Mouse (Mus musculus): ENCODE results near the gene 4833420G17Rik. TPM values are rescaled to one million over a fixed set of nuclear protein-coding genes. Genes with fewer than 3 reads are reported as not detected.
"Not testable (repeated sequence)": the region's sequence is repeated elsewhere in the genome, so short reads cannot be mapped to it uniquely, and the experiment has no call there.

Gene 4833420G17Rik
- polyA plus RNA-seq, 1 experiment from 2014 or later, result 49.5 TPM

DNA sequence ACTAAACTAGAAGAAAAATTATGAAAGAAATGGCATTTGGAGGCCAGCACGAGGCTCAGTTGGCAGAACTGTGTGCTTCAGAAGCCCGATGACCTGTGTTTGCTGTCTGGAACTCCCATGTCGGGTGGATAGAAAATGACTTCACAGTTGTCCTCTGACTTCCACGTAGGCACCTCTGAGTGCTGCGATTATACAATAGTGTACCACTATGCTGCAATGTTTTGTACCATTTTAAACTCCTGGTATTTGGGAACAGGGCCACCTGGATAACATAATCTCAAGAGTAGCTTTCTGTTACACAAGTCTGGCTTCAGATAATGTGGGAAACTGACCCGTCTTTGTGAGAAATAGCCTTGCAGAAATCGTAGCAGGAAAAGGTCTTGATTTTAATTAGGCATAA is 6.2 kb upstream of the 4833420G17Rik start:
- Histone ChIP-seq H3K4me1 (ENCODE audit: control insufficient read depth, insufficient read depth, low read length) (no peaks in the 10 kb centered on the region), H3K4me2 (ENCODE audit: low read depth, low read length) (no peak overlapping the region), H3K27me3 (ENCODE audit: control insufficient read depth, insufficient read depth, low read length) (no peaks in the 10 kb centered on the region), H3K4me3 (replicated peaks; ENCODE audit: low read length) (no peak overlapping the region), H3K27ac (ENCODE audit: low read length) (no peak overlapping the region), H3K9ac (ENCODE audit: low read length) (no peak overlapping the region), H3K9me3 (replicated peaks; ENCODE audit: control insufficient read depth, low read length) (no peaks in the 10 kb centered on the region), H3K36me3 (ENCODE audit: control insufficient read depth, insufficient read depth, low read length) (peaks cover 12% of the 10 kb centered on the region)
- WGBS, result 85% methylated on average over 7 of the region's 7 CpGs
- no peak for ATAC-seq (ENCODE audit: insufficient read depth, low FRiP score)

DNA sequence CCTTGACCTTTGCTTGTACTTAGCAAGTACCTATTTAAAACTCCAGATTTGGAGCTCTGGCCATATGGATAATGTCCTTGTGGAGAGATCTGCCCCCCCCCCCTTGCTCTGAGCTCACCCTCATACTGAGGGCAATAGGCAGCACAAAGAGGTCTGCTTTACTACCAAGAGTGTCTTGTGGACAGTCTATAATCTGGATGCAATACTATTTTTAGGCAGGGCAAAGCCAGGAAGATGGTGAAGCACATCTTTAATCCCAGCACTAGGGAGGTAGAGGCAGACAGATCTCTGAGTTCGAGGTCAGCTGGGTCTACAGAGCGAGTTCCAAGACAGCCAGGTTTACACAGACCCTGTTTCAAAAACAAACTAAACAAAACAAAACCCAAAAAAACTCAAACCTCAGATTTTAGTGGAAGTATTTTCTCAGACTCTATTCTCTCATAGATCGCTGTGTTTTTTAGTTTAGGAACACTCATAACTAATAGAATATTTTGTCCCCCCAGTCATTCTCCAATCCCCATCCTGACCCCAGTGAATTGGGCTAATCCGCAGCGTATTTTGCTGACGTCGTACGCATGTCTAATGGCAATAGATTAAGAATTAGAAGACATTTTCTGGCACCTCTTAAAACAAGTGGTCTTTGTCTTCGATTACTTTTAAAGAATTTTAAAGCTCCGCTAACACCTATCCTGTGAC is 520 bp upstream of the 4833420G17Rik start:
- Histone ChIP-seq H3K9ac (ENCODE audit: low read length) (peak overlapping the region; percentile 88), H3K9me3 (replicated peaks; ENCODE audit: control insufficient read depth, low read length) (no peaks in the 10 kb centered on the region), H3K36me3 (ENCODE audit: control insufficient read depth, insufficient read depth, low read length) (peaks cover 4% of the 10 kb centered on the region; the same call in 1 of the 2 replicates), H3K27ac (ENCODE audit: low read length) (peak overlapping the region; percentile 88), H3K4me3 (replicated peaks; ENCODE audit: low read length) (peak overlapping the region; percentile 86), H3K4me2 (ENCODE audit: low read depth, low read length) (peak overlapping the region; percentile 88), H3K27me3 (ENCODE audit: control insufficient read depth, insufficient read depth, low read length) (no peaks in the 10 kb centered on the region), H3K4me1 (ENCODE audit: control insufficient read depth, insufficient read depth, low read length) (peaks cover 8% of the 10 kb centered on the region; the same call in 1 of the 2 replicates)
- ATAC-seq (ENCODE audit: insufficient read depth, low FRiP score), result peak; percentile 27
- WGBS, result 7% methylated on average over 10 of the region's 10 CpGs

DNA sequence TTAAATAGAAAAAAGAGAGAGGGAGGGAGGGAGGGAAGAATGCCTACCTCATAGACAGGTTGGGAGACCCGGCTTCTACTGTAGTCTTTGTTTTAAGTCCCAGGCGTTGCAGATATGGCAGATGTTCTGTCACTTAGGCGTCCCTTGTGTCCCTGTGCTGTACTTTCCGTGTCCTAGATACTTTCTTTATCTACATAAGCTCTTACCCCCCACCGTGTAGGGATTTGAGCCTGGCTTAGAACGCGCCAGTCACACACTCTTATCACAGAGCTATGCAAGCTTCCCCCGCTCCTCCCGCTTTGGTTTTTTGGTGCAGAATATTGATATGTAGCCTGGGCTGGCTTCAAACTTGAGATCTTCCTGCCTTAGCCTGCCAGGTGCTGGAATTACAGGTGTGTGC is 14.1 kb downstream of the 4833420G17Rik start:
- H3K9me3 ChIP-seq (replicated peaks; ENCODE audit: control insufficient read depth, low read length), result no peaks in the 10 kb centered on the region
- 86% methylated on average over 9 of the region's 9 CpGs for WGBS
- H3K9ac ChIP-seq (ENCODE audit: low read length), result no peak overlapping the region
- no peak for ATAC-seq (ENCODE audit: insufficient read depth, low FRiP score)
- no peak overlapping the region for H3K27ac ChIP-seq (ENCODE audit: low read length)
- H3K27me3 ChIP-seq (ENCODE audit: control insufficient read depth, insufficient read depth, low read length), result no peaks in the 10 kb centered on the region
- H3K4me3 ChIP-seq (replicated peaks; ENCODE audit: low read length), result no peak overlapping the region
- H3K4me1 ChIP-seq (ENCODE audit: control insufficient read depth, insufficient read depth, low read length), result no peaks in the 10 kb centered on the region
- no peak overlapping the region for H3K4me2 ChIP-seq (ENCODE audit: low read depth, low read length)
- peaks cover 23% of the 10 kb centered on the region for H3K36me3 ChIP-seq (ENCODE audit: control insufficient read depth, insufficient read depth, low read length)

DNA sequence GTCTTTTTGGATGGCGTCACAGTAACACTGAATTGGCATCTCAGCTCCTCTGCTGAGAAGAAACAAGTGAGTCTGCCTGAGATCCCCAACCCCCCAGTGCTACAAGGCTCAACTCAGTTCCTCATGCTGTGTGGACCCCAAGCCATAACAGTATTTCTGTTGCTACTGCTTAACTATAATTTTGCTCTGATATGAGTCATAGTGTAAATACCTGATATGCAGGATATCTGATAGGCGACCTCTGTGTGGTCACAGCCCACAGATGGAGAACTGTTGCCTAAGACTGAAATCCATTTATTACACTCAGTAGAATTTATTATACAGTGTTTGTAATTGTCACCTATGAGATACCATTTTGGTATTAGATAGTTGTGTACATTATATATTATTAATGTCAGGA is 15.2 kb downstream of the 4833420G17Rik start:
- H3K4me1 ChIP-seq (ENCODE audit: control insufficient read depth, insufficient read depth, low read length), result no peaks in the 10 kb centered on the region
- ATAC-seq (ENCODE audit: insufficient read depth, low FRiP score), result no peak
- H3K27ac ChIP-seq (ENCODE audit: low read length), result no peak overlapping the region
- H3K9me3 ChIP-seq (replicated peaks; ENCODE audit: control insufficient read depth, low read length), result no peaks in the 10 kb centered on the region
- H3K36me3 ChIP-seq (ENCODE audit: control insufficient read depth, insufficient read depth, low read length), result peaks cover 13% of the 10 kb centered on the region
- 75% methylated on average over 2 of the region's 2 CpGs for WGBS
- H3K4me3 ChIP-seq (replicated peaks; ENCODE audit: low read length), result no peak overlapping the region
- H3K4me2 ChIP-seq (ENCODE audit: low read depth, low read length), result no peak overlapping the region
- H3K27me3 ChIP-seq (ENCODE audit: control insufficient read depth, insufficient read depth, low read length), result no peaks in the 10 kb centered on the region
- H3K9ac ChIP-seq (ENCODE audit: low read length), result no peak overlapping the region

DNA sequence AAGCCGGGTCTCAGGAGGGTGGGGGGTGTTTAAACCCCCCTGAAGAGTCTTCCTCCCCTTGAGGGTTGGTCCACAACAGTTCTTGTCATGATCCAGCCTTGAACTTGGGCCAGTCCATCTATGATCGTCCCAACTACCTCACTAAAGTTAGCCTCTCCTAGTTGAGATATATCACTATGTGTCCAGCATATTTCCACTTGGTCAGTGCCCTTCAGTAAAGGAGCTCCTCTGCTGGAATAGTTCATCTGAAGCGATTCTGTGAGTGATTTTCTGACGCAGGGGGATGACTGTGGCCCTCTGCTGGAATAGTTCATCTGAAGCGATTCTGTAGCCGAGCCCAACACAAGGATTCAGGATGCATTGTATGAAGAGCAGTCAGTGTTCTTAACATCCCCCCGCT is 24.8 kb downstream of the 4833420G17Rik start:
- H3K4me1 ChIP-seq (ENCODE audit: control insufficient read depth, insufficient read depth, low read length), result no peaks in the 10 kb centered on the region
- 69% methylated on average over 7 of the region's 7 CpGs for WGBS
- peak overlapping the region; percentile 31; the same call in 1 of the 2 replicates for H3K4me2 ChIP-seq (ENCODE audit: low read depth, low read length)
- peaks cover 5% of the 10 kb centered on the region for H3K9me3 ChIP-seq (replicated peaks; ENCODE audit: control insufficient read depth, low read length)
- no peak for ATAC-seq (ENCODE audit: insufficient read depth, low FRiP score)
- H3K9ac ChIP-seq (ENCODE audit: low read length), result no peak overlapping the region
- H3K27me3 ChIP-seq (ENCODE audit: control insufficient read depth, insufficient read depth, low read length), result no peaks in the 10 kb centered on the region
- no peak overlapping the region for H3K27ac ChIP-seq (ENCODE audit: low read length)
- no peak overlapping the region for H3K4me3 ChIP-seq (replicated peaks; ENCODE audit: low read length)
- H3K36me3 ChIP-seq (ENCODE audit: control insufficient read depth, insufficient read depth, low read length), result peaks cover 14% of the 10 kb centered on the region

DNA sequence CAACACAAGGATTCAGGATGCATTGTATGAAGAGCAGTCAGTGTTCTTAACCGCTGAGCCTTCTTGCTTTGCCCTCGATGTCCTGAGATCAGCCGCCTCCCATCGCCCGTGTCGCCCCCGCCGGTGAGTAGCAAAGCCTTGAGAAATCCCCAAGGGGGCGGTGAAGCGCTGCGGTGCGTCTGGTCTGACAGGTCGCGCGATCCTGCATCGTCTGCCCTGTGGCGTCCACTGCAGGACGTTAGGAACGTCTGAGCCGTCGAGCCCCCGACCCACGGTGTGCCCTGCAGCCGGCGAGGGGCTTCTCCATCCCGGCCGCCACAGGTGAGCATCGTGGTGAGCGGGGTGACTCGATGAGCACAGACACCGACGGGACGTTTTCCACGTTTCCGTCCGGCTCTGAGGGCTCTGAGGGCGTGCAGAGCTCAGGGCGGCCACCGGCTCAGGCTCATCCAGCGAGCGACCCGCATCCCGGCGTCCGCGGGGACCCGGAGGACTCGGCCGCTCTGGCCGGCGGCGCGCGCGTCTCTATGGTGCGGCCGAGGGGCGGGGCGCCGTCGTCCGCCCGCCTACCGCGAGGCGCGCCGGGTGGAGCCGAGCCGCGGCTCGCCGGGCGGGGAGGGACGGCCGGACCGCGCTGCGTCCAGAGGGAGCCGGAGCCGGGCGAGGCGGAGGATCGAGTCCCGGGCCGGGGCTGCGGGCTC is 25.5 kb downstream of the 4833420G17Rik start, which contains the start of the genes Tmem267 and 3110070M22Rik:
Tmem267 (plus strand) TSS at position 160 of the 701 bp plus-strand sequence.
3110070M22Rik (minus strand) TSS at position 504 of the 701 bp plus-strand sequence.
- no peaks in the 10 kb centered on the region for H3K4me1 ChIP-seq (ENCODE audit: control insufficient read depth, insufficient read depth, low read length)
- no peaks in the 10 kb centered on the region for H3K27me3 ChIP-seq (ENCODE audit: control insufficient read depth, insufficient read depth, low read length)
- H3K27ac ChIP-seq (ENCODE audit: low read length), result peak within 1 kb of the TSS; percentile 12; the same call in 1 of the 2 replicates
- H3K9ac ChIP-seq (ENCODE audit: low read length), result peak within 1 kb of the TSS; percentile 31
- peak within 1 kb of the TSS; percentile 31 for H3K4me2 ChIP-seq (ENCODE audit: low read depth, low read length)
- ATAC-seq (ENCODE audit: insufficient read depth, low FRiP score), result no peak
- peaks cover 14% of the 10 kb centered on the region for H3K36me3 ChIP-seq (ENCODE audit: control insufficient read depth, insufficient read depth, low read length)
- H3K9me3 ChIP-seq (replicated peaks; ENCODE audit: control insufficient read depth, low read length), result peaks cover 5% of the 10 kb centered on the region
- WGBS, result 81% methylated on average over 87 of the region's 87 CpGs
- H3K4me3 ChIP-seq (replicated peaks; ENCODE audit: low read length), result no peak within 1 kb of the TSS

DNA sequence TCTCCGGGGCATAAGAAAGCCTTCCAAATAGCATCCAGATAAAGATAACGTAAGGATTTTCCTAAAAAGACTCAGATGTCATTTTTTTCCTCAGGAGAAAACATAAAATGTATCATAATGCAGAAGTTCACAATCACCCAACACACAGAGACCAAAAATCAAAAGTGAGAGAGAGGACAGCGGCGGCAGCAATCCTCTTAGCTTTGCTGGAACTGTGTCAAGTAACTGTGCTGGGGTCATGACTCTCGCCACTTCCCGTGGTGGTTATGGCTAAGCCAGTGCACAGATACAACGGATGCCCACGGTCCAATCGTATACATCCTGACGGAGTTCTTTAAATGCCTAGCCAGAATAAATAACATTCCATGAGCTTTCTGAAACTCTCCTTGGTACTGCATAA is 29.5 kb downstream of the 4833420G17Rik start:
- ATAC-seq (ENCODE audit: insufficient read depth, low FRiP score); H3K4me2 ChIP-seq (ENCODE audit: low read depth, low read length): not testable (repeated sequence)
- WGBS, result 91% methylated on average over 10 of the region's 10 CpGs

DNA sequence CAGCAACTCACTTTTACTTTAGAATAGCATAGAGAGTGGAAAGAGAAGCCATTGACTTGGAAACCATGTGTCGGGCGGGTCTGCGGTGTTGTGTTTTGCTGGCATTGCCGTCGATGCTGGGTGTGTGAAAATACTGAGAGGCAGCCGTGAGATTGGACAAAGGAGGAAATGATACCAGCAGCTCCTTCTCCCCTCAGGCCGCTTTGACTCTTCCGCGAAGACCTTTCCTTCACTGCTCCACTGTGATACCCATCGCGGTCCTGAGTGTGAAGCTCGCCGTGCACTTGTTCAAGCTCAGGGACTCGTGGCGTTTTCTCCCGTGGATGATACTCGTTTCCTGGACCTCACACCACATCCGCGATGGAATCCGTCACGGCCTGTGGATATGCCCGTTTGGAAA is 32.4 kb downstream of the 4833420G17Rik start:
- WGBS, result 95% methylated on average over 10 of the region's 22 CpGs

More for the DNA sequence above, 29.5 kb downstream of the 4833420G17Rik start:
- not testable (repeated sequence) for H3K9ac ChIP-seq (ENCODE audit: low read length); H3K4me3 ChIP-seq (replicated peaks; ENCODE audit: low read length); H3K9me3 ChIP-seq (replicated peaks; ENCODE audit: control insufficient read depth, low read length); H3K36me3 ChIP-seq (ENCODE audit: control insufficient read depth, insufficient read depth, low read length); H3K4me1 ChIP-seq (ENCODE audit: control insufficient read depth, insufficient read depth, low read length); H3K27ac ChIP-seq (ENCODE audit: low read length); H3K27me3 ChIP-seq (ENCODE audit: control insufficient read depth, insufficient read depth, low read length)

More for the DNA sequence above, 32.4 kb downstream of the 4833420G17Rik start:
- H3K9ac ChIP-seq (ENCODE audit: low read length); H3K27ac ChIP-seq (ENCODE audit: low read length); H3K36me3 ChIP-seq (ENCODE audit: control insufficient read depth, insufficient read depth, low read length); H3K27me3 ChIP-seq (ENCODE audit: control insufficient read depth, insufficient read depth, low read length); H3K4me1 ChIP-seq (ENCODE audit: control insufficient read depth, insufficient read depth, low read length); H3K9me3 ChIP-seq (replicated peaks; ENCODE audit: control insufficient read depth, low read length); H3K4me2 ChIP-seq (ENCODE audit: low read depth, low read length); H3K4me3 ChIP-seq (replicated peaks; ENCODE audit: low read length): not testable (repeated sequence)
- ATAC-seq (ENCODE audit: insufficient read depth, low FRiP score), result peak; percentile 21; the same call in 1 of the 2 replicates
